Mouse (Mus musculus) CD4-positive, CD25-positive, alpha-beta regulatory T cell, adult 2 months (primary cell): ENCODE measurements around the gene Inmt.

Experiments
- DNase-seq: peaks from one replicate; pipeline ENCODE4 v3.0.0-alpha.2; 2012; ENCODE audit warnings: low read depth, low spot score

The Inmt gene

GRCm38 (mm10) chr6:55169818-55170217, 5.0 kb downstream of the Inmt start:
- no peak for DNase-seq

- DNase-seq = peak; percentile 85
Observed at GRCm38 (mm10) chr6:55166777-55167463, 7.9 kb downstream of the Inmt start.

- DNase-seq = no peak
Observed at GRCm38 (mm10) chr6:55163046-55163584, 11.7 kb downstream of the Inmt start.

GRCm38 (mm10) chr6:55161311-55161761, 13.5 kb downstream of the Inmt start:
- no peak for DNase-seq

- DNase-seq = no peak
Observed at GRCm38 (mm10) chr6:55159256-55159655, 15.6 kb downstream of the Inmt start.

- DNase-seq = no peak
Observed at GRCm38 (mm10) chr6:55152226-55152625, 22.6 kb downstream of the Inmt start.

- DNase-seq = no peak
Observed at GRCm38 (mm10) chr6:55146138-55146537, 28.7 kb downstream of the Inmt start.

- no peak for DNase-seq
Observed at GRCm38 (mm10) chr6:55145285-55145684, 29.6 kb downstream of the Inmt start.

GRCm38 (mm10) chr6:55138343-55138742, 36.5 kb downstream of the Inmt start:
- DNase-seq = no peak

GRCm38 (mm10) chr6:55133425-55133824, 41.4 kb downstream of the Inmt start:
- DNase-seq = no peak

- DNase-seq = no peak
Observed at GRCm38 (mm10) chr6:55132794-55133193, 42.0 kb downstream of the Inmt start, which contains the start of gene Crhr2. TSS of gene Crhr2 (minus strand) at chr6:55133016.

- DNase-seq = no peak
Observed at GRCm38 (mm10) chr6:55131301-55131700, 43.5 kb downstream of the Inmt start.

- DNase-seq = no peak
Observed at GRCm38 (mm10) chr6:55130631-55131030, 44.2 kb downstream of the Inmt start.

GRCm38 (mm10) chr6:55128391-55128790, 46.5 kb downstream of the Inmt start:
- no peak for DNase-seq

GRCm38 (mm10) chr6:55126576-55126975, 48.3 kb downstream of the Inmt start:
- no peak for DNase-seq

GRCm38 (mm10) chr6:55123056-55123455, 51.8 kb downstream of the Inmt start:
- DNase-seq = no peak
